Comparison of ENCODE assay signal across 15 mouse cellular contexts in the genomic region with DNA sequence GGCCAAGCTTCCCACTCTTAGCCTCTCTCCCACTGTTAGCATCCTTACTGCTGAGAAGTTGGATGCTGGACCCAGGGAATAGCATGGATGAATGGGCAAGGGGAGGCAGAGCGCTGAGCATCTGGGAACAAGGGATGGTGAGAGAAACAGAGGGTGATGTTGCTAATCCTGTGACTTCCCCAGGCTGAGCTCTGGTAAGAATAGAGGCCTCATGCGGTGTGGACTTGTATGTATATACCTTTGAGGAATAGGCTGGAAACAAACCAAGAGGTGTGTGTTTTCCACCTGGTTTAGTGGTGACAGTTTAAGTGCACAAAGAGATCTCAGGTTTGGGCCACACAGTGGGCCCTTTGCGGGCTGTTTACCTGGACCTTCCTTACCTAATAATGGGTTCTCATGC.
"Had no signal": no experiment of that assay in that cellular context is flagged by ENCODE, and none has a peak within 500 bp of the region (broad histone marks: within the 10 kb centered on the region; RNA-seq: fewer than 3 reads in every experiment).

No protein-coding gene starts in this region.

- H3K4me3 ChIP-seq: lung, embryonic 15.5 days; megakaryocyte, embryonic 14.5 days; midbrain, embryonic 12.5 days; neural tube, embryonic 12.5 days; stomach, embryonic 15.5 days had no signal

- H3K27ac ChIP-seq: lung, embryonic 15.5 days; macrophage; midbrain, embryonic 12.5 days; neural tube, embryonic 12.5 days had no signal

- ATAC-seq: lung, postnatal 0 days had no signal

- H3K9ac ChIP-seq: lung, embryonic 15.5 days; midbrain, embryonic 12.5 days; neural tube, embryonic 12.5 days; stomach, embryonic 15.5 days had no signal

- DNase-seq: lung, adult 2 months; lung, postnatal 14 days; lung, postnatal 36 days; midbrain, embryonic 14.5 days; right cerebral cortex, postnatal 14 days; thymus, adult 2 months; thymus, postnatal 25 days; thymus, postnatal 4 days had no signal

- H3K4me1 ChIP-seq: lung, embryonic 15.5 days; megakaryocyte, embryonic 14.5 days; midbrain, embryonic 12.5 days; neural tube, embryonic 12.5 days; stomach, embryonic 15.5 days had no signal

- H3K27me3 ChIP-seq: lung, embryonic 15.5 days; megakaryocyte, embryonic 14.5 days; midbrain, embryonic 12.5 days; neural tube, embryonic 12.5 days; stomach, embryonic 15.5 days had no signal

- H3K36me3 ChIP-seq: lung, embryonic 15.5 days; stomach, embryonic 15.5 days had no signal

- H3K9me3 ChIP-seq: lung, embryonic 15.5 days; midbrain, embryonic 12.5 days; neural tube, embryonic 12.5 days; stomach, embryonic 15.5 days had no signal

- H3K4me2 ChIP-seq: lung, embryonic 15.5 days; midbrain, embryonic 12.5 days; neural tube, embryonic 12.5 days; stomach, embryonic 15.5 days had no signal
